In genomic region chr13:73653266-73653665, GRCm38 (mm10) we compare ENCODE assay signal across 24 mouse cellular contexts. TPM values are rescaled to one million over a fixed set of nuclear protein-coding genes. Genes with fewer than 3 reads are reported as not detected.
"Had no signal": no experiment of that assay in that cellular context is flagged by ENCODE, and none has a peak within 500 bp of the region (broad histone marks: within the 10 kb centered on the region; RNA-seq: fewer than 3 reads in every experiment).

No protein-coding gene starts in this region.

- H3K27me3 ChIP-seq: neural tube, embryonic 13.5 days; neural tube, embryonic 15.5 days had no signal

- H3K4me1 ChIP-seq: midbrain, embryonic 10.5 days; midbrain, embryonic 12.5 days; neural tube, embryonic 13.5 days; neural tube, embryonic 15.5 days had no signal

- H3K9me3 ChIP-seq: midbrain, embryonic 10.5 days; midbrain, embryonic 12.5 days; neural tube, embryonic 13.5 days; neural tube, embryonic 15.5 days had no signal

- ATAC-seq: midbrain, embryonic 16.5 days had no signal

- H3K9ac ChIP-seq: lung, embryonic 14.5 days; midbrain, embryonic 12.5 days; neural tube, embryonic 13.5 days; neural tube, embryonic 15.5 days had no signal

- H3K4me2 ChIP-seq: lung, embryonic 14.5 days; midbrain, embryonic 12.5 days; neural tube, embryonic 13.5 days; neural tube, embryonic 15.5 days had no signal

- DNase-seq: lung, embryonic 14.5 days; lung, postnatal 10 days; lung, postnatal 4 days; midbrain, embryonic 14.5 days; retina, postnatal 1 day; right cerebral cortex, adult 18-20 months; right cerebral cortex, postnatal 25 days; right cerebral cortex, postnatal 4 days; spleen, adult 18-20 months; thymus, adult 18-20 months; thymus, postnatal 14 days; thymus, postnatal 36 days had no signal

- H3K4me3 ChIP-seq: midbrain, embryonic 10.5 days; midbrain, embryonic 12.5 days; myocyte; neural tube, embryonic 13.5 days; neural tube, embryonic 15.5 days had no signal

- H3K27ac ChIP-seq: midbrain, embryonic 10.5 days; midbrain, embryonic 12.5 days; neural tube, embryonic 13.5 days; neural tube, embryonic 15.5 days had no signal

RNA-seq across cellular contexts. Expression of gene Slc6a18, which starts 24.6 kb away (rescaled TPM):
- total RNA-seq: megakaryocyte, adult 5-6 weeks; megakaryocyte-erythroid progenitor cell, adult 5-6 weeks had no signal
- polyA plus RNA-seq: lung, embryonic 14.5 days; lung, embryonic 16.5 days; midbrain, embryonic 10.5 days; midbrain, embryonic 12.5 days; midbrain, embryonic 14.5 days; midbrain, embryonic 16.5 days; myocyte; neural tube, embryonic 11.5 days; neural tube, embryonic 13.5 days; neural tube, embryonic 15.5 days; stomach, embryonic 14.5 days; stomach, embryonic 16.5 days had no signal

RNA-seq across cellular contexts. Expression of gene Slc6a19, which starts 51.4 kb away (rescaled TPM):
- polyA plus RNA-seq: lung, embryonic 16.5 days; stomach, embryonic 14.5 days had no signal
